8 mouse cellular contexts compared by ENCODE assay signal in genomic region chr12:52918939-52919338, GRCm38 (mm10).
A peak's percentile ranks its signal among the peaks of the same experiment; 100 is the strongest.
DNase-seq lines count a peak whose midpoint lies in the region; ATAC-seq and TF ChIP-seq lines count a peak whose summit lies in the region.

No protein-coding gene starts in this region.

- TF ChIP-seq EP300 in heart, adult 2 months (IDR thresholded peaks at IDR 0.05; ENCODE audit: insufficient read depth, low read depth, low read length) = peak; percentile 63; the same call in 1 of the 2 replicates

- no peak overlapping the region for H3K4me2 ChIP-seq in neural tube, embryonic 15.5 days
- H3K4me2 ChIP-seq in limb, embryonic 14.5 days (replicated peaks; ENCODE audit: low read depth, low read length, severe bottlenecking) = no peak overlapping the region

- H3K9ac ChIP-seq in heart, adult 2 months (ENCODE audit: low read depth, low read length) = no peak overlapping the region
- no peak overlapping the region for H3K9ac ChIP-seq in neural tube, embryonic 15.5 days (replicated peaks)
- H3K9ac ChIP-seq in limb, embryonic 14.5 days (ENCODE audit: low read depth, low read length, severe bottlenecking) = no peak overlapping the region

- peaks cover 5% of the 10 kb centered on the region for H3K4me1 ChIP-seq in heart, adult 2 months (ENCODE audit: control insufficient read depth, insufficient read depth, low read length)
- H3K4me1 ChIP-seq in neural tube, embryonic 15.5 days = peaks cover 9% of the 10 kb centered on the region; the same call in 1 of the 2 replicates
- H3K4me1 ChIP-seq in cortical plate, adult 2 months (ENCODE audit: control insufficient read depth, insufficient read depth, low read length) = peaks cover 1% of the 10 kb centered on the region; the same call in 1 of the 2 replicates
- H3K4me1 ChIP-seq in limb, embryonic 14.5 days (ENCODE audit: control insufficient read depth, insufficient read depth, low read length) = 0 out of 2 replicates have a peak, but pooled peaks cover 2% of the 10 kb centered on the region

- H3K27ac ChIP-seq in heart, adult 2 months = no peak overlapping the region
- no peak overlapping the region for H3K27ac ChIP-seq in neural tube, embryonic 15.5 days (replicated peaks)
- H3K27ac ChIP-seq in cortical plate, adult 2 months (ENCODE audit: insufficient read depth, low read length) = no peak overlapping the region
- H3K27ac ChIP-seq in limb, embryonic 14.5 days (replicated peaks; ENCODE audit: low read depth, low read length) = no peak overlapping the region

- no peak; the same call in 1 of the 2 replicates for TF ChIP-seq CTCF in heart, adult 2 months (IDR thresholded peaks at IDR 0.05)
- TF ChIP-seq CTCF in cortical plate, adult 2 months (IDR thresholded peaks at IDR 0.05; ENCODE audit: extremely low read depth, insufficient read depth, low read length) = peak; percentile 85

- TF ChIP-seq POLR2A in heart, adult 2 months (IDR thresholded peaks at IDR 0.05; ENCODE audit: insufficient read depth, low read depth, low read length) = no peak
- TF ChIP-seq POLR2A in cortical plate, adult 2 months (IDR thresholded peaks at IDR 0.05; ENCODE audit: extremely low read depth, insufficient read depth, low read length) = no peak
- no peak for TF ChIP-seq POLR2A in limb, embryonic 14.5 days (IDR thresholded peaks at IDR 0.05; ENCODE audit: borderline replicate concordance, extremely low read depth, insufficient read depth, insufficient read length)

- peaks cover 2% of the 10 kb centered on the region; the same call in 1 of the 2 replicates for H3K36me3 ChIP-seq in heart, adult 2 months (ENCODE audit: control insufficient read depth, insufficient read depth, low read length)
- H3K36me3 ChIP-seq in neural tube, embryonic 15.5 days = no peaks in the 10 kb centered on the region
- no peaks in the 10 kb centered on the region for H3K36me3 ChIP-seq in limb, embryonic 14.5 days (ENCODE audit: control insufficient read depth, insufficient read depth, low read length)

- ATAC-seq in neural tube, embryonic 15.5 days (ENCODE audit: low FRiP score) = no peak
- peak; percentile 37; the same call in 1 of the 2 replicates for ATAC-seq in limb, embryonic 14.5 days (ENCODE audit: low FRiP score, low read depth)

- H3K9me3 ChIP-seq in neural tube, embryonic 15.5 days (replicated peaks) = no peaks in the 10 kb centered on the region
- H3K9me3 ChIP-seq in limb, embryonic 14.5 days (ENCODE audit: control insufficient read depth, low read length) = no peaks in the 10 kb centered on the region

- intact Hi-C loops in heart, adult 2 months (cut with DNase I) = loop anchor here (5.0 kb wide), 1 partner anchor 1638 kb away; no protein-coding TSS in a partner anchor

- no peak overlapping the region for H3K4me3 ChIP-seq in heart, adult 2 months
- H3K4me3 ChIP-seq in neural tube, embryonic 15.5 days (replicated peaks) = no peak overlapping the region
- no peak overlapping the region for H3K4me3 ChIP-seq in cortical plate, adult 2 months (ENCODE audit: insufficient read depth, low read length)
- H3K4me3 ChIP-seq in limb, embryonic 14.5 days (replicated peaks; ENCODE audit: low read length) = no peak overlapping the region

- DNase-seq in heart, adult 2 months = peak; percentile 27 to 50
- DNase-seq in heart, adult 8-10 months (ENCODE audit: low spot score) = no peak
- DNase-seq in neural tube, embryonic 10.5 days (ENCODE audit: extremely low spot score, low spot score) = peak; percentile 50
- peak; percentile 15 for DNase-seq in limb, embryonic 14.5 days (ENCODE audit: low spot score)
- DNase-seq in layer of hippocampus, adult 9-11 months = no peak
- DNase-seq in ovary, adult 18-20 months (ENCODE audit: low spot score) = no peak

- no peaks in the 10 kb centered on the region for H3K79me2 ChIP-seq in heart, adult 2 months (replicated peaks; ENCODE audit: control insufficient read depth, insufficient read depth, low read length)

- no peaks in the 10 kb centered on the region for H3K27me3 ChIP-seq in heart, adult 2 months (ENCODE audit: control insufficient read depth, insufficient read depth, low read length)
- H3K27me3 ChIP-seq in neural tube, embryonic 15.5 days (replicated peaks) = no peaks in the 10 kb centered on the region
- no peaks in the 10 kb centered on the region for H3K27me3 ChIP-seq in limb, embryonic 14.5 days (ENCODE audit: control insufficient read depth, insufficient read depth, low read length)

- WGBS in heart, adult 2 months = 31% methylated on average over 11 of the region's 11 CpGs
- WGBS in neural tube, embryonic 15.5 days = 24% methylated on average over 11 of the region's 11 CpGs
- 19% methylated on average over 11 of the region's 11 CpGs for WGBS in limb, embryonic 14.5 days

Comparison
In these comparisons a context has a peak if more than half of its experiments do, and no peak if none do; other contexts are left out.
1. DNase-seq: peak in heart, adult 2 months (2 of 2), neural tube, embryonic 10.5 days (single experiment) and limb, embryonic 14.5 days (single experiment); none in heart, adult 8-10 months (single experiment), layer of hippocampus, adult 9-11 months (single experiment) and ovary, adult 18-20 months (single experiment).